Mouse (Mus musculus): ENCODE results near the gene Cntnap5a.

The Cntnap5a gene

GRCm38 (mm10) chr1:116306555-116306954 is 622.0 kb downstream of the Cntnap5a start:
- in situ Hi-C loops (cut with MboI; ENCODE audit: low pct_unique_long_range_greater_than_20kb in 1 of 2, low sequenced_read_pairs in 2 of 2, unreplicated experiment in 1 of 2): no loop called here

- in situ Hi-C loops (cut with MboI; ENCODE audit: low pct_unique_long_range_greater_than_20kb in 1 of 2, low sequenced_read_pairs in 2 of 2, unreplicated experiment in 1 of 2): no loop called here
These were observed 627.0 kb downstream of the Cntnap5a start for GRCm38 (mm10) chr1:116311512-116311911.

GRCm38 (mm10) chr1:116313269-116313668 is 628.7 kb downstream of the Cntnap5a start:
- in situ Hi-C loops (cut with MboI; ENCODE audit: low pct_unique_long_range_greater_than_20kb in 1 of 2, low sequenced_read_pairs in 2 of 2, unreplicated experiment in 1 of 2): no loop called here

GRCm38 (mm10) chr1:116324505-116324904 is 639.9 kb downstream of the Cntnap5a start:
- in situ Hi-C loops (cut with MboI; ENCODE audit: low pct_unique_long_range_greater_than_20kb in 1 of 2, low sequenced_read_pairs in 2 of 2, unreplicated experiment in 1 of 2): no loop called here

- in situ Hi-C loops (cut with MboI; ENCODE audit: low pct_unique_long_range_greater_than_20kb in 1 of 2, low sequenced_read_pairs in 2 of 2, unreplicated experiment in 1 of 2): no loop called here
These were observed 669.1 kb downstream of the Cntnap5a start for GRCm38 (mm10) chr1:116353669-116354068.

GRCm38 (mm10) chr1:116365606-116366005 is 681.0 kb downstream of the Cntnap5a start:
- in situ Hi-C loops (cut with MboI; ENCODE audit: low pct_unique_long_range_greater_than_20kb in 1 of 2, low sequenced_read_pairs in 2 of 2, unreplicated experiment in 1 of 2): no loop called here

- in situ Hi-C loops (cut with MboI; ENCODE audit: low pct_unique_long_range_greater_than_20kb in 1 of 2, low sequenced_read_pairs in 2 of 2, unreplicated experiment in 1 of 2): no loop called here
These were observed 681.6 kb downstream of the Cntnap5a start for GRCm38 (mm10) chr1:116366171-116366570.

- in situ Hi-C loops (cut with MboI; ENCODE audit: low pct_unique_long_range_greater_than_20kb in 1 of 2, low sequenced_read_pairs in 2 of 2, unreplicated experiment in 1 of 2): no loop called here
These were observed 682.2 kb downstream of the Cntnap5a start for GRCm38 (mm10) chr1:116366806-116367205.

GRCm38 (mm10) chr1:116367572-116367971 is 683.0 kb downstream of the Cntnap5a start:
- in situ Hi-C loops (cut with MboI; ENCODE audit: low pct_unique_long_range_greater_than_20kb in 1 of 2, low sequenced_read_pairs in 2 of 2, unreplicated experiment in 1 of 2): no loop called here

- in situ Hi-C loops (cut with MboI; ENCODE audit: low pct_unique_long_range_greater_than_20kb in 1 of 2, low sequenced_read_pairs in 2 of 2, unreplicated experiment in 1 of 2): no loop called here
These were observed 686.3 kb downstream of the Cntnap5a start for GRCm38 (mm10) chr1:116370817-116371216.

GRCm38 (mm10) chr1:116373551-116373950 is 689.0 kb downstream of the Cntnap5a start:
- in situ Hi-C loops (cut with MboI; ENCODE audit: low pct_unique_long_range_greater_than_20kb in 1 of 2, low sequenced_read_pairs in 2 of 2, unreplicated experiment in 1 of 2): no loop called here

GRCm38 (mm10) chr1:116392390-116392789 is 707.8 kb downstream of the Cntnap5a start:
- in situ Hi-C loops (cut with MboI; ENCODE audit: low pct_unique_long_range_greater_than_20kb in 1 of 2, low sequenced_read_pairs in 2 of 2, unreplicated experiment in 1 of 2): no loop called here

- in situ Hi-C loops (cut with MboI; ENCODE audit: low pct_unique_long_range_greater_than_20kb in 1 of 2, low sequenced_read_pairs in 2 of 2, unreplicated experiment in 1 of 2): no loop called here
These were observed 717.6 kb downstream of the Cntnap5a start for GRCm38 (mm10) chr1:116401996-116402656.

- in situ Hi-C loops (cut with MboI; ENCODE audit: low pct_unique_long_range_greater_than_20kb in 1 of 2, low sequenced_read_pairs in 2 of 2, unreplicated experiment in 1 of 2): no loop called here
These were observed 725.3 kb downstream of the Cntnap5a start for GRCm38 (mm10) chr1:116409836-116410235.

GRCm38 (mm10) chr1:116428396-116428795 is 743.8 kb downstream of the Cntnap5a start:
- in situ Hi-C loops (cut with MboI; ENCODE audit: low pct_unique_long_range_greater_than_20kb in 1 of 2, low sequenced_read_pairs in 2 of 2, unreplicated experiment in 1 of 2): no loop called here

- in situ Hi-C loops (cut with MboI; ENCODE audit: low pct_unique_long_range_greater_than_20kb in 1 of 2, low sequenced_read_pairs in 2 of 2, unreplicated experiment in 1 of 2): no loop called here
These were observed 770.7 kb downstream of the Cntnap5a start for GRCm38 (mm10) chr1:116455115-116455717.

- in situ Hi-C loops (cut with MboI; ENCODE audit: low pct_unique_long_range_greater_than_20kb in 1 of 2, low sequenced_read_pairs in 2 of 2, unreplicated experiment in 1 of 2): no loop called here
These were observed 793.1 kb downstream of the Cntnap5a start for GRCm38 (mm10) chr1:116477703-116478102.

- in situ Hi-C loops (cut with MboI; ENCODE audit: low pct_unique_long_range_greater_than_20kb in 1 of 2, low sequenced_read_pairs in 2 of 2, unreplicated experiment in 1 of 2): no loop called here
These were observed 804.4 kb downstream of the Cntnap5a start for GRCm38 (mm10) chr1:116488780-116489569.

GRCm38 (mm10) chr1:116577969-116578666 is 893.6 kb downstream of the Cntnap5a start:
- in situ Hi-C loops (cut with MboI; ENCODE audit: low pct_unique_long_range_greater_than_20kb in 1 of 2, low sequenced_read_pairs in 2 of 2, unreplicated experiment in 1 of 2): no loop called here
